Mouse (Mus musculus): ENCODE data around the gene Mgat5b. TPM values are rescaled to one million over a fixed set of nuclear protein-coding genes. Genes with fewer than 3 reads are reported as not detected.

Mgat5b gene
- total RNA-seq, 1 experiment from 2014 or later, result not detected

DNA sequence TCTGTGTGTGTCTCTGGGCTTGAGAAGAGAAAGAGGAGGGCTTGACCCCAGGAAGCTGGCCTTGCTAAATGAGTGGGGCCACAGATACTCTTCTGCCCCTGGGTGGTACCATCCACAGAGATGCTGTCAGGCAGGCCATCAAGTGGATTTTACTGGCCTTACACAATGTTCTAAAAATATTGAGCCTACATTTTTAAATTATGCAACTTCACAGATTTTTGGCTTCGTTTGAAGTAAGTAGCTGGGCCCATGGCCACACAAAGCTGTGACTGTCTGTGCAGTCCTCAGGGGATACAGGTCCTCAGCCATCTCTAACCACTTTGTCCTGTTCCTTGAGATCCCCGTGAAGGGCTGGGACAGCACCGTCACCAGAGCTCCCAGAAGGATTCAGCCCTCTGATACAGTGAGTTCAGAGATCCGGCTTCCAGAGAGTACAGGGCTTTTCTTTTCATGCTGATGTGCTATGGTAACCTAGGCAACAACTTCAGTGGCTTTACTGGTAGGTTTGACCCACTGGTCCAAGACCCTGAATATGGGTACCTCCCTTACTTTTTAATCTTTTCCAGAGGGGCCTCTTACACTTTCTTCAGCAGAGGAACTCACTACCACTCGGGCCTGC is 4.3 kb upstream of the Mgat5b start:
- no peak for ATAC-seq (replicated peaks; ENCODE audit: insufficient number of reproducible peaks, low FRiP score, low TSS enrichment, poor library complexity, severe bottlenecking)

GRCm38 (mm10) chr11:116915241-116915640 is 3.4 kb upstream of the Mgat5b start:
- no peak for ATAC-seq (replicated peaks; ENCODE audit: insufficient number of reproducible peaks, low FRiP score, low TSS enrichment, poor library complexity, severe bottlenecking)

DNA sequence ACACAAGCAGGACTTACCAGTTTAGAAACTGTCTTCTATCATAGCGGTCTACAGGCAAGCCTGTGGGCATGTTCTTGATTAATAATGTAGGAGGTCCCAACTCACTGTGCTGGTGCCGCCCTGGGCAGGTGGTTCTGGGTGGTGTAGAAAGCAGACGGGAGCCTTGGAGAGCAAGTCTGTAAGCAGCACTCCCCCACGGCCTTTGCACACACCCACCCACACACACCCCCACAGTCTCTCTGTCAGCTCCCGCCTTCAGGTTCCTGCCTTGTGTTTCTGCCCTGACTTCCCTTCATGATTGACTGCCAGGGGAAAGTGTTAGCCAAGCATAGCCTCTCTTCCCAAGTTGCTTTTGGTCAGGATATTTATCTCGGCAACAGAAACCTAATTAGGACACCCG is 1.3 kb upstream of the Mgat5b start:
- ATAC-seq (replicated peaks; ENCODE audit: insufficient number of reproducible peaks, low FRiP score, low TSS enrichment, poor library complexity, severe bottlenecking), result no peak

DNA sequence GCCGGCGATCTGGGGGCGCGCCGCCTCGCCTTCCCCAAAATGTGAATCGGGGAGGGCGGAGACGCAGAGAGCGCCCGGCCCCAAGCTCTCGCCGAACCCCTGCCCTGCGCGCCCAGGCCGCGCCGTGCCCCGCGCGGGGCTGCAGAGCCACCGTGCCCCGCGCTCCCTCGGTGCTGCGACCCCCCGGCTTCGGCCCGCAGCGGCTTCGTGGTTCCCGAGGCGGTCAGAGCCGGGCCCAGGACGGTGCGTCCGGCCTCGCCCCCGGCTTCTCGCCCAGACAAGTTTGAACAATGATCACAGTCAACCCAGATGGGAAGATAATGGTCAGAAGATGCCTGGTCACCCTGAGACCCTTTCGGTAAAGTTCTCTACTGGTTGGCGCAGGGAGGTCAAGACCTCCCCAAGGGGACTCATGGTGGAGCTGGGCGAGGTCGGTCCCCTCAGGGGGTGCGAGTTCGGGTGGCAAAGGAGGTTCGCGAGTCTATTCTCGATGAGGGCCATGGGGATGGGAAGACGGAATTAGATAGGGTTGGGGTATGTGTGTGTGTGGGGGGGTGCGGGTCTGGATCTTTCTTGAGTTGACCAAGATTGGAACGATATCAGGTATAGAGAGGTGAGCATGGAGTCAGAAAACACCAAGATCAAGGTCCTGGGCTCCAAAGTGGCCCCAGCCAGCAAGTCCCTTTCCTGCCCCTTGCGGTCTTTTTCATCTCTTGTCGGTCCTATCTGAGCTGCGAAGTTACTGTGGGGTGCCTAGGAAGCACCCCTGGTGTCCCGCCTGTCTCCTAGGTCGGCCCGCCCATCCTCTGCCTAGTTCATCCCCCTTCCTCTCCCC is 740 bp downstream of the Mgat5b start:
- ATAC-seq (replicated peaks; ENCODE audit: insufficient number of reproducible peaks, low FRiP score, low TSS enrichment, poor library complexity, severe bottlenecking), result no peak

DNA sequence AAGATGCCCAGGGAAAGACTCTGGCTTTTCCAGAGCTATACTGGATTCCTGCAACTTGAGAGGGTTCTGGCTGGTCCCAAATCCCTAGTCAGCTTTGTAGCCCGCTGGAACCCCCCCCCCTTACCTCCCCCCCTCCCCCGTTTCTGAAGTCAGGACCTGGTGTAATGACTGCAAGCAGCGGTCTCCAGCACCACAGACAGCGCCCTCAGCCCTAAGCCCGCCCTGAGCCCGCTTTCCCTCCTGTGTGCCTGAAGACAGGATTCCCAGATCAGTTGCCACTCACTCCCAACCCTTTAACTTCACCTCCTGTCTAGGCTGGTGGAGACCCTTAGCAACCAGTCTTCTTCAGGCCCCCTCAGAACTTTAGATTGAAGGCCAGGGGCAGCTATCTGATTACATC is 2.1 kb downstream of the Mgat5b start:
- ATAC-seq (replicated peaks; ENCODE audit: insufficient number of reproducible peaks, low FRiP score, low TSS enrichment, poor library complexity, severe bottlenecking), result no peak

DNA sequence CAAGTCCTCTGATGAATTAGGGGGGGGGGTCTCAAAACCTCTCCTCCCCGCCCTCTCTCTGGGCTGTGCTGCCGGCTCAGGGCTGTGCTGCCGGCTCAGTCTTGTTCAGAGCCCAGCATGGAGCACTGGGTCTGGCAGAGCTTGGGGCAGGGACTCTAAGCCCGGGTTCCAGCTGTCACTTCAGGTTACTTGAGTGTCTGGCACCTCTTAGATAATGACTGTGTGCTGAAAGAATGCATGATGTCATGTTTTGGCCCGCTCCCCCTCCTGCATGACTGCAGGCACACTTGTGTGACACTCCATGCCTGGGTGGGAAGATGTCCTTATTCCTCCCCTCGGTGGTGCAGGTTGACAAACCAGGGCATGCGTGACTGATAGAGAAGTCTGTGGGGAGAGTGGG is 3.4 kb downstream of the Mgat5b start:
- ATAC-seq (replicated peaks; ENCODE audit: insufficient number of reproducible peaks, low FRiP score, low TSS enrichment, poor library complexity, severe bottlenecking), result no peak

- no peak for ATAC-seq (replicated peaks; ENCODE audit: insufficient number of reproducible peaks, low FRiP score, low TSS enrichment, poor library complexity, severe bottlenecking)
Observed at GRCm38 (mm10) chr11:116928031-116928430, 9.4 kb downstream of the Mgat5b start.

- no peak for ATAC-seq (replicated peaks; ENCODE audit: insufficient number of reproducible peaks, low FRiP score, low TSS enrichment, poor library complexity, severe bottlenecking)
Observed at GRCm38 (mm10) chr11:116934862-116935261, 16.2 kb downstream of the Mgat5b start.

DNA sequence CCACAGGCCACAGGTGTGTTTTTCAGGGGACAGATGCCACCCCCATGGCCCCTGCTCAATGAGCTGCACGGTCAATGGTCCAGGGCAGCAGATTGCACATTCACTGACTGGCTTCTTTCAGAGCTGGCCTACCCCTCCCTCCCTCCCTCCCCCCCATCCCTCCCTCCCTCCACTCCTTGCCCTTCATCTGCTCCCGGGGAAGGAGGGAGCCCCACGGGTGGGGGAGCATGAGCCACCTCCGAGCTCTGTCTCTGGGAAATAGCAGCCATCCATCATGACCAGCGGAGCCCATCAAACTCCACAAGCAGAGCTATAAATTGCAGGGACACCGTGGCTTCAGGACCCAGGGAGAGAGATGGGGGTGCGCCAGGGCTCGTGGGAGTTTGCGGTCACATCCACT is 16.7 kb downstream of the Mgat5b start:
- ATAC-seq (replicated peaks; ENCODE audit: insufficient number of reproducible peaks, low FRiP score, low TSS enrichment, poor library complexity, severe bottlenecking), result no peak

DNA sequence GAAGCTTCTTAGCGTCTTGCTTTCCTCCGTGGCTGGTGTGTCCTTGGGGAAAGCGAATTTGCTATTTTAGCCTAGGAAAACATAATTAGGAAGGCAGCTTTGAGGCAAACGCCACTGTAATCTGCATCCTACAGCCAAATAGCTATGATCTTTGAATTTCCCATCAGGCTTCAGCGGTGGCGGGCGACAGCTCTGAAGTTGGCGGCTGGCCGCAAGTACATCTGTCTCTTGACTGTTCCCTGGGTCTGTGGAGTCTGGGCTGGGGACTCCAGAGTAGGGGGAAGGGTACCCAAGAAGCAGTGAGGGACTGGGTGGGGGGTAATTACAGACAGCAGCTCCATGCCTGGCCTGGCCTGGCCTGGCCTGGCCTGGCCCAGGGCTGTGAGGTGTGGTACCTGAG is 17.3 kb downstream of the Mgat5b start:
- no peak for ATAC-seq (replicated peaks; ENCODE audit: insufficient number of reproducible peaks, low FRiP score, low TSS enrichment, poor library complexity, severe bottlenecking)

DNA sequence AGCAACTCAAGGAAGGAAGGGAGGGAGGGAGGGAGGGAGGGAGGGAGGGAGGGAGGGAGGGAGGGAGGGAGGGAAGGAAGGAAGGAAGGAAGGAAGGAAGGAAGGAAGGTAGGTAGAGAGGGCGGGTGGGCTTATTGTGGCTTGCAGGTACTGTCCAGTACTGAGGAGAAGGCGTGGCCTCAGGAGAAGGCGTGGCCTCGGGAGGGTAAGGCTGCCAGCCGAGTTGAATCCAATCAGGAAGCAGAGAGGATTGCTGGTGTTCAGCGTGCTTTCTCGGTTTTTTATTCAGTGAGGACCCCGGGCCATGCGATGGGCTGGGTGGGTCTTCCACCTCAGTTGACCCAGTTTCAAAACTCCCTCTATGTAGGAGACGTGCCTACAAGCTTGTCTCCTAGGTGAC is 18.5 kb downstream of the Mgat5b start:
- ATAC-seq (replicated peaks; ENCODE audit: insufficient number of reproducible peaks, low FRiP score, low TSS enrichment, poor library complexity, severe bottlenecking), result no peak

DNA sequence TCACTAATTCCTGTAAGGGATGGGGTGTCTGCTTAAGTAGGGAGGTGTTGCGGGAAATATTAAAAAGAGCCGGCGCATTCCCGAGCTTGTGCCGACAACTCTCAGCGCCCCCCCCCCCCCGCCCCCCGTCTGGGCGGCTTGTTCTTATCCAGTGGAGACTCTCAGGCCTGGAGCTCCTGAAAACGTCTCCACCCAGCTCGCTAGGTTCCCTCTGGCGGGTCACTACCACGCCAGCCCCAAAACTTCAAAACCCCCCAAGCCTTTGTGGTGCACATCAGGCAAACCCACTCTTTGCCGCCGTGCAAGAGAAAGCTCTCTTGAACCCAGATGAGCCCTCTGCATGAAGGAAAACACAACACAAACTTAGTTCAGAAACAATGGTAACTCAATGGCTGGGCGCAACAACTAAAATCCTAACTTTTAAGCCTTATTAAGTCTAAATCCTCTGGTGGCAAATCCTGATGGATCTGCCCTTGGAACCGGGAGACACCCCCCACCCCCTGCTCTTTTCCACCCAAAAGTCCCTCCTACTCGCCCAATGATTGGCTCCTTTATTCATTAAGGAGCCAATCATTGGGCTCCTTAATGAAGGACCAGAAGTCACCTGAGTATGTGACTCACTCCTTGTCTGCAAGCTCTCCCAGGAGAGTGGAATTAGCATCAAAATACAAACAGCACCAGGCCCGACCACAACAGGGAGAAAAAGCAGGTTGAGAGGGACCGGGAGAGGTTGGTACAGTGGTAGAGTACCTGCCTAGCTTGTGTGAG is 21.6 kb downstream of the Mgat5b start:
- ATAC-seq (replicated peaks; ENCODE audit: insufficient number of reproducible peaks, low FRiP score, low TSS enrichment, poor library complexity, severe bottlenecking), result no peak

DNA sequence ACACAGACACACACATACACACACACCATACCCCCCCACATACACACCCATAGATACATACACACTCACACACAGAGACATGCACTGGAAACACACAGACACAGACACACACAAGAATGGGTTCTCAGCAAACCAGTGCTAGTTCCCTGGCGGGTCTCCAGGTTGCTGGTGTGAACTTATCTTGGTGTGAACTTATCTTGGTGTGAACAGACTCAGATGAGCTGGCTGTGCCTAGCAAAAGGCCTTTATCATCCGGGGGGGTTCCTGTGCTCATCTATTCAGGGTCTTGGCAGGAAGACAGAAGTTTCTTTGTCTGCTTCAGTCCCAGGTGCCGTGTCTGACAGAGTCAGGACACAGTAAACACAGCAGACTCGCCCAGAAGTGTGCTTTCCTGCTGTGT is 25.7 kb downstream of the Mgat5b start:
- no peak for ATAC-seq (replicated peaks; ENCODE audit: insufficient number of reproducible peaks, low FRiP score, low TSS enrichment, poor library complexity, severe bottlenecking)

GRCm38 (mm10) chr11:116949832-116950231 is 31.2 kb downstream of the Mgat5b start:
- ATAC-seq (replicated peaks; ENCODE audit: insufficient number of reproducible peaks, low FRiP score, low TSS enrichment, poor library complexity, severe bottlenecking), result peak; percentile 59

GRCm38 (mm10) chr11:116951429-116951828 is 32.8 kb downstream of the Mgat5b start:
- no peak for ATAC-seq (replicated peaks; ENCODE audit: insufficient number of reproducible peaks, low FRiP score, low TSS enrichment, poor library complexity, severe bottlenecking)

DNA sequence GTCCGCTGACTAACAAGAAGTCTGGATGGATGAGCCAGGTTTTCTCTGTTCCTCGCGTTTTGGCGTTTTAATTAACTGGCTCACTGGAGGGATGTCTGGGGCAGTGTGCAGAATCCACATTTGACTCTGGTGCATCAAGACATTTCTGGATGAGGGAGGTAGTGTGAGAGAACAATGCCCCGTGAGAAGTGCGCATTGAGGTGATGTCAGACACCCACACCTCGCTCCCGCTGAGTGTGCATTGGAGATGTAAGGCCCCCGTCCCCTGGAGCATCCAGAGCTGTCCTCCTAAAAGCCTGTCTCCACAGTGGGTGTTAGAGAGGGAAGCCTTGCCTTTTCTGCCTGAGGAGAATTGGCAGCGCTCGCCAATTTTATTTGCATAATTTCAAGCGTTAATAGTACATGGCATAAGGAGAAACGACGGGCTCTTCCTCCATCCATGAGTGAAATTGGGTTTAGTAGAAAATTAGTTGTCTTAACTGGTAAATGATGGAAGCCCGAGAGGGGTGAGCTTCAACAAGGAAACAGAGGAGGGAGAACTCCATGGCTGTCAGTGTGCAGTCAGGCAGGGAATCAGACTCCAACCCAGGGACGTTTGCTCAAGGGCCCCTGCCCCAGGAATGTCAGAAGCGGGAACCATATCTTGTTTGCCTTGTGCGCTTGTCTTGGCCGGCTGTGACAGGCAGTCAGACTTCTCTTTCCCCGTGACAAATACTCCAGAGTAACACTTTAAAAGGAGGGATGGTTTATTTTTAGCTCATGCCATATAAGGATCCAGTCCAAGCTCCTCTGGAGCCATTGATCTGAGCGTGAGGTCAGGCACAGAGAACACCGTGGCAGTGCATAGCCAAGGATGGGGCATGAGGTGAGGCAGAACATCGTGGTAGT is 35.8 kb downstream of the Mgat5b start:
- no peak for ATAC-seq (replicated peaks; ENCODE audit: insufficient number of reproducible peaks, low FRiP score, low TSS enrichment, poor library complexity, severe bottlenecking)

- ATAC-seq (replicated peaks; ENCODE audit: insufficient number of reproducible peaks, low FRiP score, low TSS enrichment, poor library complexity, severe bottlenecking), result no peak
Observed at GRCm38 (mm10) chr11:116958601-116959000, 39.9 kb downstream of the Mgat5b start.

- ATAC-seq (replicated peaks; ENCODE audit: insufficient number of reproducible peaks, low FRiP score, low TSS enrichment, poor library complexity, severe bottlenecking), result no peak
Observed at GRCm38 (mm10) chr11:116965061-116965460, 46.4 kb downstream of the Mgat5b start.

GRCm38 (mm10) chr11:116965961-116966360 is 47.3 kb downstream of the Mgat5b start:
- ATAC-seq (replicated peaks; ENCODE audit: insufficient number of reproducible peaks, low FRiP score, low TSS enrichment, poor library complexity, severe bottlenecking), result no peak

All from monocyte, adult 5-6 weeks (primary cell).